Comparison of ENCODE assay signal across 27 mouse cellular contexts in genomic region chr3:61475018-61475417, GRCm38 (mm10).
DNase-seq lines count a peak whose midpoint lies in the region; ATAC-seq and TF ChIP-seq lines count a peak whose summit lies in the region.
"Had no signal": no experiment of that assay in that cellular context is flagged by ENCODE, and none has a peak within 500 bp of the region (broad histone marks: within the 10 kb centered on the region; RNA-seq: fewer than 3 reads in every experiment).

No protein-coding gene starts in this region.

- no peak overlapping the region for H3K4me2 ChIP-seq in liver, embryonic 11.5 days
- H3K4me2 ChIP-seq in stomach, postnatal 0 days (replicated peaks; ENCODE audit: low read depth) = no peak overlapping the region
- H3K4me2 ChIP-seq: heart, embryonic 12.5 days; intestine, embryonic 15.5 days; liver, embryonic 15.5 days; neural tube, embryonic 13.5 days had no signal

- no peak for TF ChIP-seq EP300 in stomach, postnatal 0 days (optimal IDR thresholded peaks at IDR 0.05)

- TF ChIP-seq CTCF in stomach, postnatal 0 days (IDR thresholded peaks at IDR 0.05; ENCODE audit: low read depth) = no peak

- no peaks in the 10 kb centered on the region for H3K9me3 ChIP-seq in liver, embryonic 11.5 days (ENCODE audit: control insufficient read depth, low read length)
- no peaks in the 10 kb centered on the region for H3K9me3 ChIP-seq in stomach, postnatal 0 days (ENCODE audit: control insufficient read depth, low read length)
- H3K9me3 ChIP-seq: forebrain, embryonic 10.5 days; heart, embryonic 12.5 days; hindbrain, embryonic 10.5 days; intestine, embryonic 15.5 days; liver, embryonic 15.5 days; midbrain, embryonic 10.5 days; neural tube, embryonic 13.5 days had no signal

- H3K27me3 ChIP-seq in liver, embryonic 11.5 days (replicated peaks; ENCODE audit: control insufficient read depth, insufficient read depth, low read length) = no peaks in the 10 kb centered on the region
- no peaks in the 10 kb centered on the region for H3K27me3 ChIP-seq in stomach, postnatal 0 days (ENCODE audit: control insufficient read depth, insufficient read depth, low read length)
- H3K27me3 ChIP-seq: heart, embryonic 12.5 days; intestine, embryonic 15.5 days; liver, embryonic 15.5 days; neural tube, embryonic 13.5 days had no signal

- H3K27ac ChIP-seq in liver, embryonic 11.5 days (ENCODE audit: low read depth, low read length) = no peak overlapping the region
- no peak overlapping the region for H3K27ac ChIP-seq in stomach, postnatal 0 days (replicated peaks)
- H3K27ac ChIP-seq: forebrain, embryonic 10.5 days; hindbrain, embryonic 10.5 days; intestine, embryonic 15.5 days; liver, embryonic 15.5 days; midbrain, embryonic 10.5 days; neural tube, embryonic 13.5 days had no signal

- H3K9ac ChIP-seq in liver, embryonic 11.5 days (ENCODE audit: low read depth, low read length) = no peak overlapping the region
- H3K9ac ChIP-seq in stomach, postnatal 0 days (ENCODE audit: low read length) = no peak overlapping the region
- H3K9ac ChIP-seq: heart, embryonic 12.5 days; intestine, embryonic 15.5 days; liver, embryonic 15.5 days; neural tube, embryonic 13.5 days had no signal

- H3K36me3 ChIP-seq in liver, embryonic 11.5 days (ENCODE audit: control insufficient read depth, insufficient read depth, low read length) = no peaks in the 10 kb centered on the region
- no peaks in the 10 kb centered on the region for H3K36me3 ChIP-seq in stomach, postnatal 0 days (ENCODE audit: control insufficient read depth, insufficient read depth, low read length)
- H3K36me3 ChIP-seq: forebrain, embryonic 10.5 days; heart, embryonic 12.5 days; hindbrain, embryonic 10.5 days; intestine, embryonic 15.5 days; liver, embryonic 15.5 days; midbrain, embryonic 10.5 days; neural tube, embryonic 13.5 days had no signal

- H3K4me1 ChIP-seq in liver, embryonic 11.5 days (replicated peaks; ENCODE audit: control insufficient read depth, insufficient read depth, low read length) = 0 out of 2 replicates have a peak, but pooled peaks cover 2% of the 10 kb centered on the region
- no peaks in the 10 kb centered on the region for H3K4me1 ChIP-seq in stomach, postnatal 0 days (replicated peaks; ENCODE audit: control insufficient read depth, insufficient read depth)
- H3K4me1 ChIP-seq: forebrain, embryonic 10.5 days; heart, embryonic 12.5 days; hindbrain, embryonic 10.5 days; intestine, embryonic 15.5 days; liver, embryonic 15.5 days; midbrain, embryonic 10.5 days; neural tube, embryonic 13.5 days had no signal

- no peak overlapping the region for H3K4me3 ChIP-seq in liver, embryonic 11.5 days (ENCODE audit: low read depth, low read length)
- no peak overlapping the region for H3K4me3 ChIP-seq in stomach, postnatal 0 days (ENCODE audit: low read depth, low read length)
- H3K4me3 ChIP-seq: forebrain, embryonic 10.5 days; heart, embryonic 12.5 days; hindbrain, embryonic 10.5 days; intestine, embryonic 15.5 days; liver, embryonic 15.5 days; midbrain, embryonic 10.5 days; myocyte; neural tube, embryonic 13.5 days had no signal

- peak; percentile 18 to 56 for DNase-seq in adrenal gland, adult (ENCODE audit: inconsistent age in 2 of 2, low spot score in 1 of 2)
- DNase-seq in adrenal gland, postnatal 4 days (ENCODE audit: low spot score in 2 of 2) = no peak
- DNase-seq in ovary, postnatal 36 days (ENCODE audit: low spot score) = peak; percentile 27
- no peak for DNase-seq in ovary, postnatal 10 days (ENCODE audit: low spot score)
- DNase-seq in liver, embryonic 11.5 days (ENCODE audit: low spot score) = no peak
- no peak for DNase-seq in stomach, postnatal 0 days (ENCODE audit: low spot score)
- no peak for DNase-seq in MN1 (ENCODE audit: low spot score)
- DNase-seq: cerebellum, adult 8-10 months; gastrocnemius, postnatal 10 days; heart, postnatal 10 days; kidney, adult 8-10 months; kidney, postnatal 14 days; lung, postnatal 10 days; thymus, postnatal 14 days had no signal

- peak; percentile 87 for ATAC-seq in liver, embryonic 11.5 days (replicated peaks; ENCODE audit: low FRiP score)
- ATAC-seq in megakaryocyte progenitor cell, adult 5-6 weeks (replicated peaks; ENCODE audit: poor library complexity) = peak; percentile 96
- no peak for ATAC-seq in stomach, postnatal 0 days (ENCODE audit: low FRiP score, low TSS enrichment)
- ATAC-seq: forebrain, embryonic 16.5 days; hindbrain, embryonic 16.5 days; intestine, embryonic 15.5 days; midbrain, embryonic 16.5 days; Patski had no signal

- 24% methylated on average over 2 of the region's 2 CpGs for WGBS in liver, embryonic 11.5 days
- 34% methylated on average over 2 of the region's 2 CpGs for WGBS in stomach, postnatal 0 days

Comparison
In these comparisons a context has a peak if more than half of its experiments do, and no peak if none do; other contexts are left out.
1. DNase-seq: peak in adrenal gland, adult (2 of 2) and ovary, postnatal 36 days (single experiment); none in adrenal gland, postnatal 4 days (0 of 2), ovary, postnatal 10 days (single experiment), liver, embryonic 11.5 days (single experiment), stomach, postnatal 0 days (single experiment) and MN1 (single experiment).